Mouse (Mus musculus): Measurements from ENCODE around the gene Oxnad1. TPM values are rescaled to one million over a fixed set of nuclear protein-coding genes. Genes with fewer than 3 reads are reported as not detected.
A peak's percentile ranks its signal among the peaks of the same experiment; 100 is the strongest.

Gene Oxnad1
- polyA plus RNA-seq, 1 experiment from 2014 or later, result 25.8 TPM

DNA sequence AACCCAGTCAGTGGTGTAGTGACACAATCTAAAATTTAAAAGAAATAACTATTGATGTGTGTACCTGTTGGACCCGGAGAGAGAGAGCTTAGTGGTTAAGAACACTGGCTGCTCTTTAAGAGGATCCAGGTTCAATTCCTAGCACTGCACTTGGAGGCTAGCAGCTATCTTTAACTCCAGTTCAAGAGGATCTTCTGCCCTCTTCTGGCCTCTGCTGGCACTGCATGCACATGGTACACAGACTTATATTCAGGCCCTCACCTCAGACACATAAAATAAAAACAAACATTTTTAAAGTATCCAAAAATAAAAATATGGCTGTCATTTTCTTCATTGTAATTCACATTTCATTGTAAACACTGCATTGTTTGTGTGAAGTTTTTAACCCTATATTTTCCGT, 28.5 kb upstream of the Oxnad1 start:
- 96% methylated on average over 2 of the region's 2 CpGs for WGBS

DNA sequence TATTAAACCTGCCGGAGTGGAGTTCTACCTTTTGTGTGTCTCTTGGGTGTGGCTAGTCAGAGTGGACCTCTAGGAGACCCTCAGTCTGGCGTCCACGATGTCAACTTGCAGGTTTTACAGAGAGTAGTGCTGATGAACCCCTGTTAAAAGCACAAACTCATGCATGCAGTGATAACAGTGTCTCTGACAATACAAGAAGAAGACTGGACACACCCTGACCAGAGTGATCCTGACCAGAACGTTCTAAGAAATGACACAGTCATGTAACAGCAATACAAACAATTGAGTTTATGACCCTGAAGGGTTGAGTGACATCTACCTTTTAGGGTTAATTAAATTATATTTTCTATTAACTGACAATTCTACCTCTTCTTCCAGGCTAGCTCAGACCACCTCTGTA, 27.5 kb upstream of the Oxnad1 start:
- Histone ChIP-seq H3K4me2 (no peak overlapping the region), H3K9me3 (ENCODE audit: control insufficient read depth, low read length) (no peaks in the 10 kb centered on the region), H3K36me3 (ENCODE audit: control insufficient read depth, insufficient read depth, low read length) (no peaks in the 10 kb centered on the region), H3K9ac (ENCODE audit: low read length) (no peak overlapping the region), H3K4me3 (ENCODE audit: low read depth, low read length) (no peak overlapping the region), H3K27ac (ENCODE audit: low read depth, low read length) (no peak overlapping the region), H3K4me1 (ENCODE audit: control insufficient read depth, insufficient read depth, low read length) (no peaks in the 10 kb centered on the region), H3K27me3 (ENCODE audit: control insufficient read depth, insufficient read depth, low read length) (no peaks in the 10 kb centered on the region)
- DNase-seq (ENCODE audit: low spot score, missing footprints) (no peak), ATAC-seq (ENCODE audit: low FRiP score) (no peak)
- WGBS, result 91% methylated on average over 4 of the region's 4 CpGs

More for the DNA sequence above, 28.5 kb upstream of the Oxnad1 start:
- H3K9ac ChIP-seq (ENCODE audit: low read length), result no peak overlapping the region
- H3K4me3 ChIP-seq (ENCODE audit: low read depth, low read length), result no peak overlapping the region
- H3K27me3 ChIP-seq (ENCODE audit: control insufficient read depth, insufficient read depth, low read length), result no peaks in the 10 kb centered on the region
- H3K36me3 ChIP-seq (ENCODE audit: control insufficient read depth, insufficient read depth, low read length), result no peaks in the 10 kb centered on the region
- DNase-seq (ENCODE audit: low spot score, missing footprints) (no peak), ATAC-seq (ENCODE audit: low FRiP score) (no peak)
- H3K4me1 ChIP-seq (ENCODE audit: control insufficient read depth, insufficient read depth, low read length), result no peaks in the 10 kb centered on the region
- no peak overlapping the region for H3K27ac ChIP-seq (ENCODE audit: low read depth, low read length)
- no peak overlapping the region for H3K4me2 ChIP-seq
- H3K9me3 ChIP-seq (ENCODE audit: control insufficient read depth, low read length), result no peaks in the 10 kb centered on the region

DNA sequence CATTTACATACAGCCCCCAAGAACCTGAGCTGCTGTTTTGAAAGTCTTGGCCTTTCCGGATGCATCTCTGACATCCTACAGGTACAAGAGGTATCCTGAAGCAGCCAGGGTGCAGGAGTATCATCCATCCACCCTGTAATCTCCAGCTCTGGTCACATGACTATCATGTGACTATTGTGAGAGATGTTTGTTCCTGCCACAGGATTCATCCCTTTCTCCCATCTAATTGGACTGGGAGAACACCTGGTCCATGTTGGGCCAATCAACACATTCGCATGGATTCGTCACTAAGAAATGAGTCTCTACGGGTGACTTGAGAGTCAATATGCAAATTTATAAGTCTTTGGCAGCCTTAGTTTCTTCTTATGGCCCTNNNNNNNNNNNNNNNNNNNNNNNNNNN, 23.8 kb upstream of the Oxnad1 start:
- Histone ChIP-seq H3K4me3 (ENCODE audit: low read depth, low read length) (no peak overlapping the region), H3K4me1 (ENCODE audit: control insufficient read depth, insufficient read depth, low read length) (no peaks in the 10 kb centered on the region), H3K9me3 (ENCODE audit: control insufficient read depth, low read length) (peaks cover 5% of the 10 kb centered on the region; the same call in 1 of the 2 replicates), H3K36me3 (ENCODE audit: control insufficient read depth, insufficient read depth, low read length) (no peaks in the 10 kb centered on the region), H3K4me2 (no peak overlapping the region), H3K27ac (ENCODE audit: low read depth, low read length) (no peak overlapping the region), H3K27me3 (ENCODE audit: control insufficient read depth, insufficient read depth, low read length) (no peaks in the 10 kb centered on the region), H3K9ac (ENCODE audit: low read length) (no peak overlapping the region)
- WGBS, result 89% methylated on average over 4 of the region's 4 CpGs
- ATAC-seq (ENCODE audit: low FRiP score), result no peak
- no peak for DNase-seq (ENCODE audit: low spot score, missing footprints)

DNA sequence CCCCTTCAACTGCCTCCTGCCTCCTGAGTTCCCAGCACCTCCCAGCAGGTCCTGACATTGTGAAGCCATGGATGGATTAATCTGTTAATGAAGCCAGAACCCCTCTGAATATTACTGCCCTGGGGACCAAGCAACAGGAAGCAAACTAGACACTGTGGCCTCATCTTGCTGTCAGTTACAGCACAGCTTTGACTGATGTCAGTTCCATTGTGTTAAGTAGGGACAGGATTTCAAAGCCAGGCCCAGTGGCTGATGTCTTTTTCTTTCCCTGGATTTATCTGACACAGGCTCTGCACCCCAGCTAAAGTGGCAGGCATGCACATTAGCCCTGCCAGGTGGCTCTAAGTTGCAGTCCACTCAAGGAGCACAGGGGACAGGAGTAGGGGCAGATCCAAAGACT, 12.4 kb upstream of the Oxnad1 start:
- Histone ChIP-seq H3K9me3 (ENCODE audit: control insufficient read depth, low read length) (no peaks in the 10 kb centered on the region), H3K9ac (ENCODE audit: low read length) (no peak overlapping the region), H3K27me3 (ENCODE audit: control insufficient read depth, insufficient read depth, low read length) (no peaks in the 10 kb centered on the region), H3K36me3 (ENCODE audit: control insufficient read depth, insufficient read depth, low read length) (no peaks in the 10 kb centered on the region), H3K4me2 (no peak overlapping the region), H3K4me3 (ENCODE audit: low read depth, low read length) (no peak overlapping the region), H3K27ac (ENCODE audit: low read depth, low read length) (no peak overlapping the region), H3K4me1 (ENCODE audit: control insufficient read depth, insufficient read depth, low read length) (no peaks in the 10 kb centered on the region)
- DNase-seq (ENCODE audit: low spot score, missing footprints) (no peak), ATAC-seq (ENCODE audit: low FRiP score) (no peak)

DNA sequence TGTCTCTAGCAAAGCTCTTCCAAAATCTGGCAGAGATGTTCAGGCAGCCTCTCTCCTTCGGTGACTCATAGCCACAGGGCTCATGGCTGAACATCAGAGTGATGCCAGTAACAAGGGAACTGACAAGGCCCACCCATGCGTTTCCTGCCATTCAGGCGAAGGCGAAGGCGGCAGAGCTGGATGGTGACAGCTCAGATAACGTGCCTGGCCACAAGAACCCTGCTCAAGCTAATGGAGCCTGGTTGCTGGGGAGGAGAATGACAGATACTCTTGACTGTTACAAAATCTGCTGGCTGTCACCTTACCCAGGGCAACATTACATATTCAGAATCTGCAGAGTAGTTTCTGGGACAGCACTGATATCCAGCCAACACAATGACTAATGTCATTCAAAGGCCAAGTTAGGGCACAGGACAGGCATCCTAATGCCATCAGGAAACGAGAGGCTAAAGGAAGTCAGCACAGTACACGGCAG, 11.9 kb upstream of the Oxnad1 start:
- ATAC-seq (ENCODE audit: low FRiP score) (no peak), DNase-seq (ENCODE audit: low spot score, missing footprints) (no peak)
- WGBS, result 67% methylated on average over 8 of the region's 8 CpGs
- Histone ChIP-seq H3K4me2 (no peak overlapping the region), H3K4me3 (ENCODE audit: low read depth, low read length) (no peak overlapping the region), H3K4me1 (ENCODE audit: control insufficient read depth, insufficient read depth, low read length) (no peaks in the 10 kb centered on the region), H3K9ac (ENCODE audit: low read length) (no peak overlapping the region), H3K9me3 (ENCODE audit: control insufficient read depth, low read length) (no peaks in the 10 kb centered on the region), H3K27me3 (ENCODE audit: control insufficient read depth, insufficient read depth, low read length) (no peaks in the 10 kb centered on the region), H3K27ac (ENCODE audit: low read depth, low read length) (no peak overlapping the region), H3K36me3 (ENCODE audit: control insufficient read depth, insufficient read depth, low read length) (no peaks in the 10 kb centered on the region)

DNA sequence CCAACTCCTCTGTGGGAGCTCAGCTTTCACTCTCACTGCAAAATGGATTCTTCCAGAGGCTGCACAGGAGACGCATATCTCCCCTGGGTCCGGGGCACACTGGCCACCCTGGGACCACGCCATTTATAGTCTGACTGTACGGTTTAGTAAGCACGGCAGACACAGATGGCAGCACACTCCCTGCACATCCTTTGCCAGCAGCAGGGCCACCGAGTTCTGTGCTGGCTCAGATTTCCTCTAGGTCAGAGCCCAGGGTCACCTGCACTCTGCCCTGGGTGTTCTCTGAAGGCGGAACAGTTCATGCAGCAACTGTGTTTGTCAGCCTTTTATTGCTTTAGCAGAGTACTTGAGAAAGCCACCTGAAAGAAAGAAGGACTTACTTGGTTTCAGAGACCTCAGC, 11.3 kb upstream of the Oxnad1 start:
- Histone ChIP-seq H3K27me3 (ENCODE audit: control insufficient read depth, insufficient read depth, low read length) (no peaks in the 10 kb centered on the region), H3K9ac (ENCODE audit: low read length) (no peak overlapping the region), H3K27ac (ENCODE audit: low read depth, low read length) (no peak overlapping the region), H3K4me2 (no peak overlapping the region), H3K36me3 (ENCODE audit: control insufficient read depth, insufficient read depth, low read length) (no peaks in the 10 kb centered on the region), H3K9me3 (ENCODE audit: control insufficient read depth, low read length) (no peaks in the 10 kb centered on the region), H3K4me3 (ENCODE audit: low read depth, low read length) (no peak overlapping the region), H3K4me1 (ENCODE audit: control insufficient read depth, insufficient read depth, low read length) (no peaks in the 10 kb centered on the region)
- DNase-seq (ENCODE audit: low spot score, missing footprints), result no peak
- ATAC-seq (ENCODE audit: low FRiP score), result no peak
- 77% methylated on average over 7 of the region's 7 CpGs for WGBS

DNA sequence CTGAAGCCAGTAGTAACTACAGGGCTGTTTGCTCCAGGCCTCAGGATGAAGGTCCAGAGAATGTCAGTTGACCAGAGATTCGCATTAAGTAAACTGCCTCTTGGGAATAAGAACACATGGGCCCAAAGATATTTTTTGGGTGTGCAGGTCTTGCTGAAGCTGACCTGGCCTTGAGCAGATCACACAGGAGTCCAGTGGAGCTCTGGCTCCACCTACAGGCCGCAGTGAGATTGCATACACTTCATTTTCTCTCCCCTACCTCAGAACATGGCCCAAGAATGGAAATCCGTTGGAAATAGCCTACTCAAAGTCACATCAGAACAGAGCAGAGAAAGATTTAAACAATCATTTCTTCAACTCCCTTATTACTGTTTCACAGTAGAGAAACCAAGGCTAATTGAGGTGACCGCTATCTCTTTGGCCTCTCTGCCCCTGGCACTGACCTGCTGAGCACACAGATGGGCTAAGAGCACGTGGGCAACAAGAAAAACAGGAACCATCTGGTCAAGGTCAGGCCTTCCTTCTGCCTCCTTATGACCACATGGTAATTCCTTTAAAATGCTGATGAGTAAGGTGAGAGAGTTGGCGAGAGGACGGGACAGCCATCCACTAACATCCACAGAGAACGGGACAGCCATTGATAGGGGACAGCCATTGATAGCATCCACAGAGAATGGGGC, 8.1 kb upstream of the Oxnad1 start:
- peak; percentile 98 for DNase-seq (ENCODE audit: low spot score, missing footprints)
- H3K4me2 ChIP-seq, result no peak overlapping the region
- no peaks in the 10 kb centered on the region for H3K9me3 ChIP-seq (ENCODE audit: control insufficient read depth, low read length)
- WGBS, result 53% methylated on average over 8 of the region's 8 CpGs
- H3K36me3 ChIP-seq (ENCODE audit: control insufficient read depth, insufficient read depth, low read length), result peaks cover 5% of the 10 kb centered on the region; the same call in 1 of the 2 replicates
- H3K9ac ChIP-seq (ENCODE audit: low read length), result no peak overlapping the region
- no peak overlapping the region for H3K27ac ChIP-seq (ENCODE audit: low read depth, low read length)
- no peaks in the 10 kb centered on the region for H3K27me3 ChIP-seq (ENCODE audit: control insufficient read depth, insufficient read depth, low read length)
- ATAC-seq (ENCODE audit: low FRiP score), result peak; percentile 30; the same call in 1 of the 2 replicates
- H3K4me3 ChIP-seq (ENCODE audit: low read depth, low read length), result no peak overlapping the region
- no peaks in the 10 kb centered on the region for H3K4me1 ChIP-seq (ENCODE audit: control insufficient read depth, insufficient read depth, low read length)

DNA sequence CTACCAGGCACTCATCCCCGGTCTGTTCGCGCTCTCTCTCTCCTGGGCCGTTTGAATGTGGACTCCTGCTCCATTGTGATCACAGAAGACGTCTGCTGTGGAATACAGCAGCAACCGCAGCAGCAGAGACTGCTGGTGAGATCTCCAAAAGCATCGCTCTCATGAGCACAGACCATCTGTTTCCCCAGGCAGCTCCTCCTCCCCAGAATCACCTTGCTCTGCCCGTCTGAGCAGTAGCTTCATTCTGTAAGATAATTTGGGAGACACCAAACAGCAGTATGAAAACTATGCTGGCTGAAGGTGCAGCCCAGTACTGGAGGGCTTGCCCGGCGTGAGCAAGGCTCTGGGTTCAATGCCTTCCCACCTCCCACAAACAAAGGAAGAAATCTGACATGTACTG, 4.1 kb upstream of the Oxnad1 start:
- Histone ChIP-seq H3K9me3 (ENCODE audit: control insufficient read depth, low read length) (no peaks in the 10 kb centered on the region), H3K36me3 (ENCODE audit: control insufficient read depth, insufficient read depth, low read length) (peaks cover 9% of the 10 kb centered on the region; the same call in 1 of the 2 replicates), H3K4me3 (ENCODE audit: low read depth, low read length) (no peak overlapping the region), H3K4me2 (no peak overlapping the region), H3K27ac (ENCODE audit: low read depth, low read length) (no peak overlapping the region), H3K4me1 (ENCODE audit: control insufficient read depth, insufficient read depth, low read length) (peaks cover 4% of the 10 kb centered on the region), H3K27me3 (ENCODE audit: control insufficient read depth, insufficient read depth, low read length) (no peaks in the 10 kb centered on the region), H3K9ac (ENCODE audit: low read length) (no peak overlapping the region)
- ATAC-seq (ENCODE audit: low FRiP score) (no peak), DNase-seq (ENCODE audit: low spot score, missing footprints) (peak; percentile 62)
- 87% methylated on average over 10 of the region's 10 CpGs for WGBS

DNA sequence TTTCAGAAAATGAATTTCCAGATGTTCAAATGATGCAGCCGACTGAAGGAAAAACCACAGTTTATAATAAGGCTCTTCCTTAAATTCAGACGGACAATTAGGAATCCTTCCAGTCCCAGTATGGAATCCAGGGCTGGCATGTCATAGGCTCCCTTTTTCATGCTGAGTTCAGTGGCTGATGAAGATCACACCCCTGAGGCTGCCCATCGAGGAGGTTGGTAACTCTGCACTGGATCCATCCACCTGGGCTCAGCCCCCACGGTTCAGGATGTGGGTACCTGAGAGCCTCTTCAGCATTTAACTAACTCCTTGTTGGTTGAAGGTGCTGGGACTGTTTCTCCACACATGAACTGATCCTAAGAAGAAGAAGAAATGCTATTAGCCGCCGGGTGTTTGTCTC, 2.3 kb upstream of the Oxnad1 start:
- no peak overlapping the region for H3K27ac ChIP-seq (ENCODE audit: low read depth, low read length)
- ATAC-seq (ENCODE audit: low FRiP score), result no peak
- no peaks in the 10 kb centered on the region for H3K9me3 ChIP-seq (ENCODE audit: control insufficient read depth, low read length)
- H3K4me2 ChIP-seq, result no peak overlapping the region
- 95% methylated on average over 6 of the region's 6 CpGs for WGBS
- H3K27me3 ChIP-seq (ENCODE audit: control insufficient read depth, insufficient read depth, low read length), result no peaks in the 10 kb centered on the region
- H3K36me3 ChIP-seq (ENCODE audit: control insufficient read depth, insufficient read depth, low read length), result peaks cover 9% of the 10 kb centered on the region; the same call in 1 of the 2 replicates
- peak; percentile 56 for DNase-seq (ENCODE audit: low spot score, missing footprints)
- H3K4me3 ChIP-seq (ENCODE audit: low read depth, low read length), result no peak overlapping the region
- H3K9ac ChIP-seq (ENCODE audit: low read length), result no peak overlapping the region
- H3K4me1 ChIP-seq (ENCODE audit: control insufficient read depth, insufficient read depth, low read length), result peaks cover 8% of the 10 kb centered on the region

All from midbrain, embryonic 11.5 days (tissue).